Comparison of ENCODE assay signal across 19 mouse cellular contexts in genomic region chr11:21107120-21107519, GRCm38 (mm10).
"Had no signal": no experiment of that assay in that cellular context is flagged by ENCODE, and none has a peak within 500 bp of the region (broad histone marks: within the 10 kb centered on the region; RNA-seq: fewer than 3 reads in every experiment).

No protein-coding gene starts in this region.

- ATAC-seq: intestine, postnatal 0 days; liver, embryonic 12.5 days had no signal

- H3K27ac ChIP-seq: kidney, postnatal 0 days; layer of hippocampus, adult 2 months; limb, embryonic 10.5 days; limb, embryonic 13.5 days; liver, embryonic 12.5 days; liver, embryonic 15.5 days; lung, embryonic 15.5 days had no signal

- H3K4me2 ChIP-seq: limb, embryonic 13.5 days; liver, embryonic 12.5 days; liver, embryonic 15.5 days; lung, embryonic 15.5 days had no signal

- H3K9me3 ChIP-seq: limb, embryonic 10.5 days; limb, embryonic 13.5 days; liver, embryonic 12.5 days; liver, embryonic 15.5 days; lung, embryonic 15.5 days had no signal

- DNase-seq: kidney, adult 2 months; kidney, postnatal 25 days; layer of hippocampus, adult 9-11 months; liver; lung, adult 18-20 months; lung, postnatal 10 days; lung, postnatal 36 days; midbrain, embryonic 14.5 days; thymus, adult 18-20 months; thymus, postnatal 36 days had no signal

- H3K4me1 ChIP-seq: limb, embryonic 10.5 days; limb, embryonic 13.5 days had no signal

- H3K9ac ChIP-seq: limb, embryonic 13.5 days; liver, embryonic 12.5 days; liver, embryonic 15.5 days; lung, embryonic 15.5 days had no signal

- H3K27me3 ChIP-seq: limb, embryonic 13.5 days; liver, embryonic 12.5 days; liver, embryonic 15.5 days; lung, embryonic 15.5 days had no signal

- H3K4me3 ChIP-seq: layer of hippocampus, adult 2 months; limb, embryonic 10.5 days; limb, embryonic 13.5 days; liver, embryonic 12.5 days; liver, embryonic 15.5 days; lung, embryonic 15.5 days; myocyte had no signal
